ENCODE assay signal across 23 mouse cellular contexts in the genomic region with DNA sequence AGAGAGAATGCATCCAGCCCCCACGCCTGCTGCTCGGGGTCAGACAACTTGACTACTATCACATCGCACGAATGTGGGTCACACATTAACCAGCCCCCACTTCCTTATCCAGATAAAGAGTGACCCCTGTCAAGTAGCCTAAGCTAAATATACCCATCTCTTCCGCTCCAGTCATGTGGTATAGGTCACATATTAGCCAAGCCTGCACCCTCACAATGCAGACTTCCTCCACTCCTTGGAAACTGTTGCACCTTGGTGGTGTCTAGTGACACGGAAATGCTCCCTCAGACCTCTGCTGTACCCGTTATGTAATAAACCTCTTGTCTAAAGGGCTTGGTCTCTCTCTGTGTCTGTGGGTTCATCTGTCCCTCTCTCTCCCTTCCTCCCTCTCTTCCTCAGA. TPM values are rescaled to one million over a fixed set of nuclear protein-coding genes. Genes with fewer than 3 reads are reported as not detected.
"Had no signal": no experiment of that assay in that cellular context is flagged by ENCODE, and none has a peak within 500 bp of the region (broad histone marks: within the 10 kb centered on the region; RNA-seq: fewer than 3 reads in every experiment).

No protein-coding gene starts in this region.

- H3K9me3 ChIP-seq: kidney, embryonic 15.5 days; limb, embryonic 10.5 days; limb, embryonic 13.5 days; liver, embryonic 15.5 days; lung, embryonic 15.5 days; midbrain, embryonic 12.5 days; midbrain, embryonic 15.5 days; neural tube, embryonic 12.5 days; stomach, embryonic 15.5 days had no signal

- ATAC-seq: midbrain, embryonic 15.5 days had no signal

- H3K4me2 ChIP-seq: kidney, embryonic 15.5 days; limb, embryonic 13.5 days; liver, embryonic 15.5 days; lung, embryonic 15.5 days; midbrain, embryonic 12.5 days; midbrain, embryonic 15.5 days; neural tube, embryonic 12.5 days; stomach, embryonic 15.5 days had no signal

- H3K36me3 ChIP-seq: kidney, embryonic 15.5 days; limb, embryonic 10.5 days; limb, embryonic 13.5 days; liver, embryonic 15.5 days; lung, embryonic 15.5 days; midbrain, embryonic 12.5 days; midbrain, embryonic 15.5 days; neural tube, embryonic 12.5 days; stomach, embryonic 15.5 days had no signal

- DNase-seq: kidney, adult 11 months; kidney, adult 8-10 months; kidney, postnatal 10 days; kidney, postnatal 4 days; layer of hippocampus, adult 9-11 months; lung, adult 18-20 months; lung, postnatal 10 days; lung, postnatal 36 days; retina, postnatal 1 day; right cerebral cortex, postnatal 25 days; spleen, adult 18-20 months; thymus, postnatal 25 days had no signal

- H3K9ac ChIP-seq: kidney, embryonic 15.5 days; limb, embryonic 13.5 days; liver, embryonic 15.5 days; lung, embryonic 15.5 days; midbrain, embryonic 12.5 days; midbrain, embryonic 15.5 days; neural tube, embryonic 12.5 days; stomach, embryonic 15.5 days had no signal

- H3K27ac ChIP-seq: kidney, embryonic 15.5 days; limb, embryonic 10.5 days; limb, embryonic 13.5 days; liver, embryonic 15.5 days; lung, embryonic 15.5 days; midbrain, embryonic 12.5 days; midbrain, embryonic 15.5 days; neural tube, embryonic 12.5 days; stomach, embryonic 15.5 days had no signal

- H3K4me1 ChIP-seq: limb, embryonic 10.5 days; liver, embryonic 15.5 days; midbrain, embryonic 12.5 days; neural tube, embryonic 12.5 days had no signal

- H3K4me3 ChIP-seq: kidney, embryonic 15.5 days; limb, embryonic 10.5 days; limb, embryonic 13.5 days; liver, embryonic 15.5 days; lung, embryonic 15.5 days; midbrain, embryonic 12.5 days; midbrain, embryonic 15.5 days; neural tube, embryonic 12.5 days; stomach, embryonic 15.5 days had no signal

- H3K27me3 ChIP-seq: kidney, embryonic 15.5 days; limb, embryonic 13.5 days; liver, embryonic 15.5 days; lung, embryonic 15.5 days; midbrain, embryonic 12.5 days; midbrain, embryonic 15.5 days; neural tube, embryonic 12.5 days; stomach, embryonic 15.5 days had no signal

RNA-seq across cellular contexts. Expression of a gene that starts 57.7 kb away (rescaled TPM):
- total RNA-seq: liver, adult 2 months; neutrophil, adult 5-6 weeks had no signal
- polyA plus RNA-seq: liver, adult 2 months had no signal
